Mouse (Mus musculus): ENCODE data around the gene Katnal1.

DNA sequence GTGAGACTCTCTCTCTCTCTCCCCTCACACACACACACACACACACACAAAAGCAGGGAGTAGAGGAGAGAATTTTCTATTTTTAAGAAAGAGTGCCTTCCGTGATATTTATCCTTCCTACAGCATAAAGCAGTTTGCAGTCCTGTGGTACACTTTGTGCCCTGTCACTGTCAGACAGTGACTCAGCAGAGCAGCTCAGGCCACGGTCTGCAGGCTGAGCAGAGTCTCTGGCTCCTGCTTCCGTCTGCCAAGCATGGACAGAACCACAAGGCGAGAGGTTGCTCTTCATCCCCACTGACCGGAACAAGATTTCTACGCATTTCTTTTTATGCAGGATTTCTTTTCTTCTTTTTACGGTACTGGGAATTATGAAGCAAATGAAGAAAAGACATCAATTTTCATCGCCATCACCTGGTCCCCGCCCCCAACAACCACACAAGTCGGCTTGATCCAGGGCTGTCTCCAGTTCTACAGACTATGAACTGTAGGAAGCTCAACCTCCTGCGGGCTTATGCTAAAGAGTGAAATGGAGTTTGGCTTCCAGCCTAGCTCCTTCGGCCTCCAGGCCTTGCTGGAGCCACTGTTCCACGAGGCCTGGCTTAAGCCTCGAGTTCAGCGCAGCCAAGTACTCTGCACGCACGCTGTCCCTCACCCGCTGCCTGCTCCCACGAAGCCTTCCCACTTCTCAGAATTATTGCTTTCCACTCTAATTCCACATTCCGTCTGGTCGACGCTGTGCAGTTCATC, 25.4 kb upstream of the Katnal1 start:
- TF ChIP-seq CTCF (IDR thresholded peaks at IDR 0.05; ENCODE audit: control insufficient read depth, insufficient read depth, low read length) (no peak), POLR2A (IDR thresholded peaks at IDR 0.05; ENCODE audit: borderline replicate concordance, control insufficient read depth, low read depth, low read length) (no peak)
